Mouse (Mus musculus): ENCODE data around the gene Rpe65.

Gene Rpe65

DNA sequence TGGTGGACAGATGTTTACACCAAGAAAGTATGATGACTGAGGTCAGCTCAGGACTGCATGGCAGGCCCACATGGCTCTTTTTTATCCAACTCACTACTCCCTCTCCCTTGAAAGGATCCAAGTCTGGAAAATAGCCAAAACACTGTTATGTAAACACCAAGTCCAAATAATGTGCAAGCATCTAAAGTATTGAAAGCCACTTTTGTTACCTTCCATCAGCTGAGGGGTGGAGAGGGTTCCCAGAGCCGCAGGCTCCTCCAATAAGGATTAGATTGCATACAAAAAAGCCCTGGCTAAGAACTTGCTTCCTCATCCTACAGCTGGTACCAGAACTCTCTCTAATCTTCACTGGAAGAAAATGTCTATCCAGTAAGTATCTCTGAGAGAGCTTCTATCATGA is at the start of gene Rpe65:
Rpe65 (plus strand) TSS at position 301 of the 400 bp plus-strand sequence.
- no peak for DNase-seq (ENCODE audit: low spot score in 2 of 2)

DNA sequence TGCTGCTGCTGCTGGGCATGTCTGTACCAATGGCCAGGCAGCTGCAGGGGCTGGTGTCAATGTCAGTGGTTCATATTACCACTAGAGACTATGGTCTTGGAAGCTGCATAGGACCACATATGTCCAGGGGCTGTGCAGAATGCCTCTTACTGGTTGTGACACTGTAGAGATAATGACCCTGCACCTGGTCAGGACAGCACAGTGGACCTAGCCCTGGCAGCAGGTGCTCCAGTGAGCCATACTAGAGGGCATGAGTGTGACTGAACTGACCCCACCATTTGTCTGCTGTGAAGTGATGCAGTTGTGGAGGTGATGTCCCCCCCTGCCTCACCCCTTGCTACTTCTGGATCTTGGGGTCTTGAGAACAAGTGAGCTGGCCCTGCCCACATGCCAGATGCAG is 48.8 kb upstream of the Rpe65 start:
- DNase-seq (ENCODE audit: low spot score in 2 of 2) = no peak

DNA sequence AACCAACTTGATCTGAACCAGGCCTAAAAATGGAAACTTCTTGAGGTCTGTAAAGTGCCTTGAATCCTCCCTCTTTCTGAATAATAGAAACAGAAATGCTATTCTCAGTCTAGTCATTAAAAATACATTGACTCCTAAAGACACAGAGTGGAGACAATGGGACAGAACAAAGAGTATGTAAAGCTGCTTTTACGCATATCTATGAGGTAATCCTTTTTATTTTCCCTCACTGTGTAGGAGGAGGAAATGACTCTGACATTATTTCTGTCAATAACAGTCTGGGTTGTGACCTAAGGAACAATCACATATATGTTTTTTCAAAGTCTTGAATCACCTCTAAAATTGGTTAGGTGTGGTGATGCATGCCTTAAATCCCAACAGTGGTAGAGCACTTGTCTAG is 16.0 kb downstream of the Rpe65 start:
- DNase-seq (ENCODE audit: low spot score in 2 of 2) = no peak

DNA sequence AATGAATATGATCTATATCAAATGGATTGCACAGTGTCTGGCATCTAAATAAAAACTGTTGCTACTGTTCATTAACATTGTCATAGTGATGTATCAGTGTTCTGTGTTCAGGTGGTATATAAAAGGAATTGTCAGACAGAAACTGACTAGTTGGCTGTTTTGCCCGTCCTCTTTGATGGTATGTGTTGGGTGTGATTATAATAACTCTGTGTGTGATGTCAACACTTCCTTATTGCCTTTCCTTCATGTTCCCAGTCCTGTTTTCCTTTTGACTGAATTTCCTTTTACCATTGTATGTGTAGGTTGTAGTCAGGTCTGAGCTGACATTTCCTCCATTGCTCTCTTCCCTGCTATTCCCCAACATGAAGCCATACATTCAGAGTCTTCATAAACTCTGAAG is 22.1 kb downstream of the Rpe65 start:
- no peak for DNase-seq (ENCODE audit: low spot score in 2 of 2)

DNA sequence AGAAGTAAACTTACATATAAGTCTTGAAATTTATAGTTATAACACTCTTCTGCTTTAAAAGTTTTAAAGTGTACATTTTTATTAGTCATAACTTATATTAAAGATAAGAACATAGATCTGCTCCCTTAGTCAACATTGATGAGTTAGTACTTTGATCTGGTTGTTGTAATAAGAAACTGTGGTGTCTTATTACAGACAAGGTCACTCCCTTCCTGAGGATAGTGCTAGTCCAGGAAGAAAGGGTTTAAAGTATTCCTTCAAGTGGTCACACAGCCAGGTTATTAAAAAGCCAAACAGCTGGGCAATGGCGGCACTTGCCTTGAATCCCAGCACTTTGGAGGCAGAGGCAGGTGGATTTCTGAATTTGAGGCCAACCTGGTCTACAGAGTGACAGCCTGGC is 25.0 kb downstream of the Rpe65 start:
- no peak for DNase-seq (ENCODE audit: low spot score in 2 of 2)

DNA sequence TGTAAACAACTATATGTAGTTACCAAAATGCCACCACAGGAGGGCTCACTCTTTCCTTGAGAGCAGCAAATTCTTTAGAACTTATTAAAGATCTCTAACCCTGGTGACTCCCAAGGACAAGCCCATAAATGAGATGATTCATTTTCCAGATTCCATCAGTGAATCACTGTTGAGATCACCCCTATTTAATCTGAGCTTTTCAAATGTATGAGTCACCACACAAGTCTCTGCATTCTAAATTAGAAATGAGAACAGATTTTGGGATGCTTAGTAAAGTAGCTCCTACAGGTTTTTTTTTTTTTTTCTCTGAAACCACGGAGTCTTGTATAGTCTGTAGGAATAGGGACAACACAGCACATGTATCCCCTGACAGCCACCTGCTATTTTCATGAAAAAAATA is 61.8 kb downstream of the Rpe65 start:
- DNase-seq (ENCODE audit: low spot score in 2 of 2) = no peak

DNA sequence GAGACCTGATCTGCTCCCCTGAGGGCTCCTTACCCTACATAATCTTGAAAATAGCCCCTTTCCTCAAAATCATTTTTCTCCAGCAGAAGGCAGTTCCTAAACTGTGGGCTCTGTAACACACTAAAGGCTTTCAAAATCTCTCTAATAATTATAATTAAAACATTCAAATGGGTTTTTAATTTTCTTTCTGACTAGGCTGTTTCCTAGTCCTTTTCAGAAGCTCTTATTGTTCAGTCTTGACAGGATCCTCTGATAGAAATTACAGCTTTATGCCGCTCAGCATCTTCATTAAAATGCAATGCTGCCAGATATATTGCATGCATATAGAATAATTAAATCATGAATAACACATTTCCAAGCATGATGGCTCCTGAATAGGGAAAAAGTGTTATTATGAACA is 64.4 kb downstream of the Rpe65 start:
- no peak for DNase-seq (ENCODE audit: low spot score in 2 of 2)
